Mouse (Mus musculus): ENCODE data around the gene Bard1.

GRCm38 (mm10) chr1:70996766-70997165, 106.2 kb downstream of the Bard1 start:
- TF ChIP-seq CTCF (IDR thresholded peaks at IDR 0.05; ENCODE audit: insufficient read depth, low read depth, low read length) (no peak), POLR2A (IDR thresholded peaks at IDR 0.05; ENCODE audit: insufficient read depth, low read depth, low read length) (no peak)
